Mouse (Mus musculus) regulatory T cell (primary cell): ENCODE measurements at regions not wholly inside any gene's neighbourhood (a gene's known extent, or its start where the extent isn't known, plus 50 kb on each side); places are given as distances from the start of the nearest gene placed in this dataset.

Source experiments
- in situ Hi-C: fragments of 300-600 bp; cut with MboI, MseI; formaldehyde crosslinking; loops from one replicate; pipeline ENCODE4 v1.15.1; 2025; ENCODE audit warnings: high pct_unique_total_duplicates

DNA sequence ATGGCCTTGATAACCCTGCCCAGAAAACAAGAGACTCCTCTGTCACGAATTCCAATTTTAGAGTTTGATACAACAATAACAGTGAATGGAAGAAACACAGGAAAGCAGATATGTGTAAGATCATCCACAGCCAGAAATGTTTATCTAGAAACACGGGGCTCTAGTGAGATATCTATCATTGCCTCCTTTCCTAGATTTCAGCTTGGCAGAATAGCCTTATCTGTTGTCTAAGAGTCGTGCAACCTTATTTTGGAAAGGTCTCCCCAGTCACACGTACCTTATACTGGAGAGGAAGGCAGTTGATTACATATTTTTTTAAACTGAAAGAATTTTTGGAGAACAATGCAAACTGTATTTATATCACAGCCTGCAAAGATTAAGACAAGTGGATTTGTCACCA, 61.6 kb downstream of the Gm10295 start:
- in situ Hi-C loops, result no loop called here

DNA sequence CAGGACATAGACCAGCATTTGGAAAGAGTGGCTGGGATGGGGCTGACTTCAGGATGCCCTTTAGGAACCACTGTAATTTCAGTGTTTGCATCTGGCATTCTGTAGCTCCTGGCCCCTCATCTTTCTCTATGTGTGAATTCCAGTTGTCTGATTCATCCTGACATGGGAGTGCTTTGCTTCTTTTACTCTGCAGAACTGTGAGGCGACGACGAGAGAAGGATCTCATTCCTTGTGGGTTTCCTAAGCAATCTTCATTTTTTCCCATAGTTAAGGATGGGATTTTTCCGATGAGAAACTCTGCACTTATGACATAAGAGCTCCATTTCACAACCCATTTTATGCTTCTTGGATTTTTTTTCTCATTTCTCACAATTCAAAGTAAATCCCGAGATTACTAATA, 62.0 kb downstream of the Gm10295 start:
- in situ Hi-C loops, result no loop called here

DNA sequence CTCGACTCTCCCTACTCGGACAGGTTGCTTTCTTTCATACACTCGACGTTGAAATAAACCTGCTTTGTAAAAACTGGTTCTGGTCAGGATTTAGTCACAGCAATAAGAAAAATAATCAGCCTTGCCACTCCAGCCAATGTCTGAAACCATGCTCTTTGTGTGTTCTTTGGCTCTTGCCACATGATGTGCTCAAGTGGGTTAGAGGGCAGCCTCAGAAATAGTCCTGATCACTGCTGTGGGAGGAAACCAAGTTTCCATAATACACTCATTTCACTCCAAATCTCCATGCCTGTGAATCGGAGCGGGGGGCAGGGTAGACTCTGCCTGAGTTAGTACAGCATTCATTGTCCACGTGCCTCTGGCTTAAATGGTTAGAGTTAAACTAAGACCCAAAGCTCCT, 63.8 kb downstream of the Gm10295 start:
- in situ Hi-C loops, result no loop called here

DNA sequence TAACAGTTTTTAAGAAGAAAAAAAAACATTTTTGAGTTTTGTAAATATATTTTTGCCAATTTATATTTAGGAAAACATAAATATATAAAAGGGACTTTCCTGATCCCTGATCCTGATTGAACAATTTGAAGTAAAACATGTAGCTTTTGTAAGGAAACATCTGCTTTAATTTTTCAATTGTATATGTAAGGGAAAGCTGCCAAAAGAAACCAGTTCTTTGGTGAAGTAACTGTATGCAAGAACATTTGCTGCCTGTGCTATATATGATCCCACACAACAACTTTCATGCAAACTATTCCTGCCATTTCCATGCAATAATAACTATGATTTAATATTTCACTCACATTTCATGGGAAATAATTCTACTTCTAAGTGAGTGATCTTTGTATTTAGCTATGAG, 67.0 kb downstream of the Gm10295 start:
- in situ Hi-C loops, result no loop called here

DNA sequence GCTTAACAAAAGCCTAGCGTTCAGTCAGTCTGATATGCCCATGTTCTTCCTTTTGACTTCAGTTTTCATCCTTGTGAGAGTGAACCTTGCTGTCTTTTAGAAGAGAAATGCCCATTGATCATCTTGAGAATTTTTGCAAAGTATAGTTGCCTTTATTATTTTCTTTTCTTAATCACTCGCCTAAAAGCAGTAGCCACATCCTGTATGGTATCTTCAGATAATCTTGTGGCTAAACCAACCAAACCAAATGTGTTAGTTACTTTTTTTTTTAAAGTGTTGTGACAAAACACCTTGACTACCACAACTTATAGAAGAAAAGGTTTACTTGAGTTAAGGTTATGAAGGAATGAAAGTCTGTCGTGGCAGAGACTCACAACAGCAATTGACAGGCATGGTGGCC, 67.9 kb downstream of the Gm10295 start:
- in situ Hi-C loops, result no loop called here

DNA sequence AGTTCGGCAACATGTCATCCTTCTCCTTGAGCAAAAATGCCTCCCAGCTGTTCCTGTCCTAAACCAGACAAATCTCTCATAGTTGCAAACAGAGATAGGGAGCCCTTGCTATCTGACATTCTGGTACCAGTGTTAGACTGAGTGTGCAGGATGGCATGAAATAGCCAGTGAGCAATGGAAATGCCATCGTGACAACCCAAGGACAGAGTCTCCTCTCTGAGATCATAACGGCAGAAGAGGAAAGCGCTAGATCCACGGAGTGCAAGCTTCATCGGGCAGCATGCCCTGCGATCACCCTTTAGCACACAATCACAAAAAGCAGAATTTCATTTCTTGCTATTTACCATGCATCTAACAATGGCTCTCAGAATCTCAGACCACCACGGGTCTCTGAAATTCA, 85.2 kb downstream of the Gm10295 start:
- in situ Hi-C loops, result no loop called here

DNA sequence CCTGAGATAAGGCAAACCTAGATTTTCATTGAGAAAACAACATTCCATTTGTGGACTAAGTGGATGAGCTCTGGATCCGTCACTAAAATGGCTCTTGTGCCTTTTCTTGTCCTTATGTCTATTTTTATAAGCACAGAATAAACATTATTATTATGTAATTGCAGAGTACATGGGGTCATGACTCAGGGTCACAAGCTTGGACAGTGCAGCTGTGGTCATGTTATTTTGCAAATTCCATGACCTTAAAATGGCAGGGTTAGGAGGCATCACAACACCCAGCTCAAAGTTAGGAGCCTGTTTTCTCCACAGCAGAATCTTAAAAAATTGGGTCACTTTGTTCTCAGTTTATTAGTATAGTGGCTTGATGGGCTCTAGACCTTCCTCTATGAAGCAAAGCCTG, 87.2 kb downstream of the Gm10295 start:
- in situ Hi-C loops, result no loop called here

DNA sequence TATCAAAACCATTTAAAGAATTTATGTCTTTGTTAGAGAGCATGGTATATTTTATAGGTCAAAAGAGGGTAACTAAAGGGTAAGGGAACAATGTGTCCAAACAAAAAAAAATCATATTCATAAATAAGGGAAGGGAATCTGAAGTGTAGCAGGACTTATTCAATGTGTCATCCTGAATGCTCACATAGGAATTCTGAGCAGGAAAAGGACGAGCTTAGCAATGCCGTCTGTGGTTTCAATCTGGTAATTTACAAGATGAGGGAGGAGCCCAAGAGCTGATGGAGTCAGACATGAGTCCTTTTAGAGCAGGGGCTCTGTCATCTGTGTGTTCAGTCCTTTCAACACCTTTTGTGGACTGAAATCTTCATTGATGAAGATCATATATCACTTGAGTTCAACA, 101.6 kb downstream of the Gm10295 start:
- in situ Hi-C loops, result no loop called here

DNA sequence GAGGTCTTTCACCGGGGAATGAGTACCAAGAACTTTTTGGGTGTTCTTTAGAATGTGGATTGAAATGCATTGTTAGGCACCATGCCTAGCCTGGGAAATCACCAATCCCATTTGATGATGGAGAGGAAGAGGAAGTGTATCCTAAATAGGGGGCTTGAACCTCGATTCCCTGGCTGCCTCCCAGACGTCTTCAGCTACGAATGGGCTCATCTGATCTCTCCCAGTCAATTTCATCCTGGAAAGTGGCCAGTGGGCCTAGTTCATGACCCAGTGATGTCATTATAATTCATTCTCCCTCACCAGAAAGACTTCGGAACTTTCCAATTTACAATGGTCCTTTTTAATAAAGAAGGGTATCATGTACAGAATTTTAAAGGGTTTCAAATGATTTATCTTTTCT, 102.1 kb downstream of the Gm10295 start:
- in situ Hi-C loops, result no loop called here

DNA sequence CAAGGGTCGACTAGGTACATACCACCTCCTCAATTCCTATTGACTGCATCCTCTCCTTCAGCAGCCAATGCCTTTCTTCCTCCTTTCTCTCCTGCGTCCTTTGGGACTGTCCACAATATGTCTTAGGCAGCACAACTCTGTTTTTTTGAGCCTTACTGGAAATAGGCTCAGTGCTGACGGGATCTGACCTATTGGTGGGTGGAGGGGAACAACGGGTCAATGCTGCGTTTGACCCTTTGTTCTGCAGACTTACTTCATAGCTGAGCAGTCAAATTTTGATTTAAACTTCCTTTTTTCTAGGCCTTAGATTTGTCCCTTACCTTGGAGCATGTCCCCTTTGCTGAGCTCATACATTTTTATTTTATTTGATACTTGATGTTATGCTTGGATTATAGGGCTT, 103.4 kb downstream of the Gm10295 start:
- in situ Hi-C loops, result no loop called here

DNA sequence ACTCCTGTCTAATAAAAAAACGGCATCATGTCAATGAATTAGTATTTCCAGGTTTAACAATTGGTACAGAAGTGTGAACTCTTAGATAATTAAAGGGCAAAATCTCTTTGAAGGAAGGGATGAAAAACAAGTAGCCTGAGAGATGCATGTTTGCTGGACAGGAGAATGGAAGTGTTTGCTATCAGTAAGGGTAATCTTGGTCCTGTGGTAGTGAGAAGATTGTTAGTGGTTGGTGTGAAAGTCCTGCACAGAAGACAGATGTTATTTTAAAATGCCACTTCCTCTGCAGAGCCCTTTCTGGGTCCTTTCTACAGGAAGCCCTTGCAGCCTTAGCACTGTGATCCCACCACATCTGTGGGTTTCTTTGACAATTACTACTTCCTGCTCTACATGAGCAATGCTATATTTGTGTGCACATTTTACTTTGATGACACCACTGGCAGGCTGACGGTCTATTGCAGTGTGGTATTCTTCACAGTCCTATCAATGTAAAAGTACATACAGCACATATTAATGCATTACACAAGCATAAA, 108.8 kb downstream of the Gm10295 start:
- in situ Hi-C loops, result no loop called here

DNA sequence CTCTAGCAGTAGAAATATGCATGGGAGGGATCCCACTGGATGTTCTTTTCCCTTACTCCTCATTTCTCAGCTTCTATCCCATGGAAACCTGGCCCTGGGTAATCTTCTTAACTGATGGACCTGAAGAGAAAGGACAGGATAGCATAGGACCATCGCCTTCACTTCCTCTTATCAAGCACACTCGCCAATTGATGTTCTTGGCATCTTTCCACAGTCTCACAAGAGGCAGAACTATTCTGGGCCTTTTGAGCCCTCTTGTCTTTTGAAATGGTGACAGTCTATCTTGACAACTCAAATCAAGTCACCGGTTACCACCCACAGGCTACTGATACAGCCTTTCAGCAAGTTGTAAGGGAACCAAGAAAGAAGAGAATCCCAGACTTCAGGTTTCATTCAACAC, 112.1 kb downstream of the Gm10295 start:
- in situ Hi-C loops, result loop anchor here (10.0 kb wide), 1 partner anchor 226 kb away; no protein-coding TSS in a partner anchor

DNA sequence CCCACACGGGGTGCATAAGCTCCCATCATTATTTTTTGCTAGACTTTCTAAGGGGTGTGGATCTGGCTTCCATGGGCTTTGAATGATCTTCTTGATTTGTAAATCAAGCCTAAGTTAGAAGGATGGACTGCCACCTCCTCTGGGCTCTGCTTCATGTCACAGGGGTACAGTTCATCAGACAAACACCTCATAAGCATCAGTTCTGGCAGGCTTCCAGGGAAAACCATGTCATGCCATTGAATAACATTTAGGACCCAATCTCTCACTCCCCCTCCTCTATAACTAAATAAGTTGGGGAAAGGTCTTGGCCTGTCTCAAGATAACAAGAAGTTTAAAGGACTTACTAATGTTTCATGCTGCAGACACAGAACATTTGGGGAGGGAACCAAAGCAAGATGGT, 115.0 kb downstream of the Gm10295 start:
- in situ Hi-C loops, result loop anchor here (10.0 kb wide), 1 partner anchor 228 kb away; no protein-coding TSS in a partner anchor

DNA sequence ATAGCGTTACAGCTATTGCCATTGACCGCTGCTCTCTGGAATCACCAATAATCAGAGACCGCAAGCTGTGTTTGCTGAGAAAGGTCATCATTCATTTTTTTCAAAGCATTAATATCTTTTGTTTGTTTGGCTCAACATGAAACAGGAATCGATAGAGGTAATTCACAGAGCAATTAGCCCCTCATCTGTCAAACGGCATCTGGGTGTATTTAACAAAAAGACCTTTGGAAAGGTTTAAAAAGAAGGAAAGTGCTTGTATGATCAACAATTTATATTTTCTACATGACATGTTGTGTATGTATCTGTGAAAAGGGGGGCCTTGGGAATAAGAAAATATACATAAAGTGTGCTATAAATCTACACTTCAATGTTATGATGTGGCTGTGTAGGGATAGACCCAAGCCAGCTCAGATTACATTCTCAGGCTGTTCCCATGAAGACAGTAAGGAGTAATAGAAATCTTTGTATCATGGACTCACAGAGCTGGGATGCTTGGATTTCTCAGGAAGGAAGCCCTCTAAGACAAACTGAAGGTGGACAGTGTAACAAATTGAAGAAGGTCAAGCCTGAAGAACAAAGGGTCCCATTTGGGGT, 117.0 kb downstream of the Gm10295 start:
- in situ Hi-C loops, result loop anchor here (10.0 kb wide), 1 partner anchor 231 kb away; no protein-coding TSS in a partner anchor

DNA sequence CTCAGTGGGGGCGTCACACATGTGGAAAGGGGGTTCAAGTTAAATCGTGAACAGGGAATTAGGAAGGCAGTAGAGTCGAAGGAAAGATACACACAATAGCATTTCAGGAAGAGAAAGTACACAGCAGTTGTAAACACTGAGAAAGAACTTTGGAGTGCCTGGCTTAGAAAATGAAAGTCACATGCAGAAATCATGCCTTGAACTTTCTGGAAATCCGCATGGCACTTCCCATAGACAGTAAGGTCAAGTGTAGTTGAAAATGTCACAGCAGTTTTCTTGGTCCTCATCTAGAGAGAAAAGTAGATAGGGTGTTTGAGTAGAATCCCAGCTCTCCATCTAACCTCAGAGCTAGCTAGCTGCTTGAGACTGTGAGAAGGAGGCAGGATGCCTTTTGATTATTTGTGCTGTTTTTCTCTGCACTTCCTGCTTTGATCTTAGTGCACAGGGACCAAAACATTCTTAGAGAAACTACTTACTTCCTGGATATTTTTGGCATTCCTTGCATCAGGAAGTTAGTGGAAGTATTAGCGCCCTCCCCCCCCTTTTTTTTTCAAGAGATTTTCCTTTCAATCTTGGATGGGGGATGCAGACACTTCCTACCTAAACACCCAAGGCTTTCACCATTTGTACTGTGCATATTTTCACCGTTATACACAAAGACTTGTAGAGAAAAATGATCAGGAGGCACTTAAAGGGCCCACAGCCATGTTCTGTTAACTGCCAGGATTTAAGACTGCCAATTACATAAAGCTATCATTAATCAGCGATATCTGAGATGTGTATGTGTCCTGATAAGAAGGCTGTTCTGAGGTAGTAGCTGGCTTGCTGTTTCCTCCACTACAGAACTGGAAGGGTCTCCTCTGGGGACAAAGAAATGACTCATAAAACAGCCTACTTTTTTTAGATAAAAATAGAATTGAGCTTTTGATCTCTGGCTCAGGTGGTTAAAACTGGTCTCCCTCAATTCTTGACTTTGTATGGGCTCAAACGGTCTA, 118.2 kb downstream of the Gm10295 start:
- in situ Hi-C loops, result loop anchor here (10.0 kb wide), 1 partner anchor 232 kb away; no protein-coding TSS in a partner anchor

DNA sequence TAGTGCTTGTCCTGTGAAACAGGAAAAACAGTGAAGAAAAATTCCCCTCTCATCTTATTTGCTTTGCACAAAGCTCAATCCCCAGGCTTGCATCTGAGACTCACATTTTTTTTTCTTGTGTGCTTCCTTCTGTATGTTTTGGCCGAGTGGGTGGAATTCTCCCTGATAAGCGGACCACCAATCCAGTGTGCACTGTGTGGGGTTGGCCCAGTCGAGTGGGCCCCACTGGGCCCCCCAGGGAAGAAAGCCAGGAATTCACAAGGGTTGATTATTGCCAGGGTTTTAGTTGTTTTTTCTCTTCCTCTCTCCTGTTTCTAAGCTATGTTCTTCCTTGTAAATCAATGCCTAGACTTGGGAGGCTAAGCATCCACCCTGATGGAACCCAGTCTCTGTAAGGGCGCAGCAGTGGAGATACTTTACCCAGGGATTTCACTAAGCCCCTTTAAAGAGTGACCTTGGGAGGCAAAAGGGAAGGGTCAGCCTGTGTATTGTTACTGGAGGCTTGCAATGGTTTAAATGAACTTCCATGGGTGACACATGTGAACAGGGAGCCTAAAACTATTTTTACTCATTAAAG, 120.3 kb downstream of the Gm10295 start:
- in situ Hi-C loops, result loop anchor here (10.0 kb wide), 1 partner anchor 234 kb away; no protein-coding TSS in a partner anchor

DNA sequence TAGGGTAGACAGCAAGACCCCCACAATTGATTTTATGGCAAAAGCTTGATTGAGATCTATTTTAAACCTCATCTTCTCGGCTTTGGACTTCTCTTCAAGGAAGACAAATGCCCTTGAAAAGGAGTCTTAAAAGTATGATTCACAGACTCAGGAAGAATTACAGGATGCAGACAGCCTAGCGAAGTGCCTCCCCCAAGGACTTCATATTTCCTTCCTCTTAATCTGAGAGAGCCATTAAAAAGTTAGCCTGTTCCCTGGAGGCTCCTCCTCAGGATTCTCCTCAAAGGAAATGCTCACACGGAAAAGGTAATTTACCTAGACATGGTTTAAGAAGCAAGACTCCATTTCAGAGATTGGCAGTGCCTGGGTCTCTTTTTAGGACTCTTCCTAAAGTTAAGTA, 122.1 kb downstream of the Gm10295 start:
- in situ Hi-C loops, result no loop called here

DNA sequence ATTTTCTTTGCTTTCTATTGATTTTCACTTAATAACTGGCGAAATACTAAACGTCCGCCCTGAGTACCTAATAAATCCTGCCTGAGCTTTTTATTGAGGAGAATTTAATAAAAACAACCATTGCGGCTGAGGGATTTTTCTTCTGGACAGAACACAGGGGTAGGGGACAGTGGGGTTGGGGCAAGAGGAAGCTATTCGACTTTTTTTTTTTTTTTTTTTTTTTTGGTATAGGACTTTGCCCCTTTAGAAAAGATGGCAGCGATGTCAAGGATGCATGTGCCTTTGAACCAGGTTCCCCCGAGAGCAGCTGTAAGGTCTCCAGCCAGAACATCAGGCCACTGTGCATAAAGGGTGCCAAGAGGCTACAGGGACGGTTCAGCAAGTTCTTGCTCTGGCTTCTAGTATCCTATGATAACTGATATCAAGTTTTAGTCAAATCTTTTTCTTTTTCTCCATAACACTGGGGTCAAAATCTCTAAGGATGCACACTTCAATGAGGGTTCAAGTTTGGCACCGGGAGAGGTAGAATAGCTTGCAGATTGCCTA, 126.9 kb downstream of the Gm10295 start:
- in situ Hi-C loops, result no loop called here

DNA sequence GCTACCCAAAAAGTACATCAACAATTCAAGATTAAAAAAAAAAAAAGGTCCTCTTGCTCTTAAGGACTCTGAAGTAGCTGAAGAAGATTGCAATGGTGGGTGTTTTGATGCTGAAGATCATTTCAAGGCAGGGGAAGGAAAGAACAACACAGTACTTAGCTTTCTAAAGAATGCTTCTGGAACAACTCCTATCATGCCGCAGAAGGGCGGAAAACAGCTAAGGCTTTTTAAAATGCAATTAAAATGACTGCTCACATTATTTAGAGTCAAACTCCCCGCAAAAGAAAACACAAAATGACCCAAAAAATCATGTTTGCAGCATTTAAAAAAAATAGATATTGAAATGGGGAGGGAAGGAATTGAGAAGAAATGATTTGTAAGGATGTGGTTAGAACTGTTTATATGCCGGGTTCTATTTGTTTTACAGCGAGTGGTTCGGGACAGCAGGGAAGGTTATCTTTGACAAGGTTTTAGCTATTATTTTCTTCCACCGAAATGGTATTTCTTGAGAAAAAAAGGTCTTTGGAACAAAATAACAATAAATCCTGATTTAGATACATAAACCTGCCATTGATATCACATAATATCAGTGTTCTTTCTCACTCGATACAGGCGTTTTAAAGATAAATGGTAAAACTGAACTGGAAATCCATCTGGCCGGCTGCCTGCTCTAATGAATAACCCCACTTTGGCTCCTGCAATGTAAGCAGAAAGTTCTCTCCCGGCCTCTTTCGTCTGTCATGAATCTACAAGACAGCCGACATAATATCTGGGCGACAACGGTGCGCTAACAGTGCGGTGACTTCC, 127.6 kb downstream of the Gm10295 start:
- in situ Hi-C loops, result no loop called here

DNA sequence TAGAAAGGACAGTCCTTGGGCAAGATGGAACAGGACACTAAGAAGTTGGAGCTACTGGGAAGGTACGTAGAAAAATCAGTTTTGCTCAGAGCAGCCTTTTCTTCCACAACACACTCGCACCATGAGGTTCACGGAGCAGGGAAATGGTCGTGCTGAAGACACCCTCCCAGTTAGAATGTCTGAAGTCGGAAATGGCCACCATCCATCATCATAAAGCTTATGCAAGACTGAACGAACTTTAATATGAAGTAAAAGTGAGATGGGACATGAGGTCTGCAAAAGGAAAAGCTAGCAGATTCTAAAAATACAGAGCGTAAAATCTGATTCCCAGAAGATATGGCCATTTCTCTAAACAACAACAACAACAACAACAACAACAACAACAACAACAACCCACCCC, 133.9 kb downstream of the Gm10295 start:
- in situ Hi-C loops, result no loop called here

DNA sequence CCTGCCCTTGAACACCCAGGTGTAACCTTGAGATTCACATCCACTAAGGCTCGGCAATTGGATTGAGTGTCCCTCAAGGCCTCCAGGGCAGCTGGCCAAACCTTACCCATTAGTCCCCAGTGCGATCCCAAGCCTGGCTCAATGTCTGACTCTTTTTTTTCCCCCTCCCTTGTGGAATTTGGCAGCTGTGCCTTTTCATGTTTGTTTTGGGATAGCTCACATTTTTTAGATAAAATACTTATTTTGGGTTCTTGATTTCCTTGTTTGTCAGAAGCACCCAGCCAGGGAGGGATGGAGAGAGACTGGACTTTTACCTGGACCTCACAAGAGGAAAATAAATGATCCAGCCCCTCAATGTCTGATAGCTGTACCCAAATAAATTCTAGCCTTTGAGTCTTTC, 134.5 kb downstream of the Gm10295 start:
- in situ Hi-C loops, result no loop called here
